Mouse (Mus musculus) ZHBTc4 (cell line): ENCODE results near the gene Hectd1.

Source experiments
- DNase-seq: peaks from one replicate; pipeline ENCODE4 v3.0.0-alpha.2; 2011; ENCODE audit warnings: low read depth, low spot score

Gene Hectd1

DNA sequence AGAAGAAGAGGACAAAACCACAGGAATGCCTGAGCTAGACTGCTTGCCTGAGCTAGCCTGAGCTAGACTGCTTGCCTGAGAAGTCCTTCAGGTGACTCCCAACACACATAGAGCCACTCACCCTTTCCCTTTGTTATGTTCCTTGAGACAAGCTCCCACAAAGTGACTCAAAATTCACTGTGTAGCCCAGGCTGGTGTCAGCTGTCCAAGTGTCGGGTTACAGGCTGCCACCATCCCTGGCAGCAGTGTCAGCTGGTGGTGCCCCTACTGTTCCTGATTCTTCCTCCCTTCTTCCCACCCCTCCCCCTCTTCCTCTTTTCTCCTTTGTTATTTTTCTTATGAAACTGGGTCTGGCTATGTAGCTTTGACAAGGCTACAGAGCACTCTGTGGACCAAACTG is 125.5 kb downstream of the Hectd1 start:
- peak; percentile 43 for DNase-seq

GRCm38 (mm10) chr12:51701723-51702122 is 127.6 kb downstream of the Hectd1 start:
- peak; percentile 85 for DNase-seq

DNA sequence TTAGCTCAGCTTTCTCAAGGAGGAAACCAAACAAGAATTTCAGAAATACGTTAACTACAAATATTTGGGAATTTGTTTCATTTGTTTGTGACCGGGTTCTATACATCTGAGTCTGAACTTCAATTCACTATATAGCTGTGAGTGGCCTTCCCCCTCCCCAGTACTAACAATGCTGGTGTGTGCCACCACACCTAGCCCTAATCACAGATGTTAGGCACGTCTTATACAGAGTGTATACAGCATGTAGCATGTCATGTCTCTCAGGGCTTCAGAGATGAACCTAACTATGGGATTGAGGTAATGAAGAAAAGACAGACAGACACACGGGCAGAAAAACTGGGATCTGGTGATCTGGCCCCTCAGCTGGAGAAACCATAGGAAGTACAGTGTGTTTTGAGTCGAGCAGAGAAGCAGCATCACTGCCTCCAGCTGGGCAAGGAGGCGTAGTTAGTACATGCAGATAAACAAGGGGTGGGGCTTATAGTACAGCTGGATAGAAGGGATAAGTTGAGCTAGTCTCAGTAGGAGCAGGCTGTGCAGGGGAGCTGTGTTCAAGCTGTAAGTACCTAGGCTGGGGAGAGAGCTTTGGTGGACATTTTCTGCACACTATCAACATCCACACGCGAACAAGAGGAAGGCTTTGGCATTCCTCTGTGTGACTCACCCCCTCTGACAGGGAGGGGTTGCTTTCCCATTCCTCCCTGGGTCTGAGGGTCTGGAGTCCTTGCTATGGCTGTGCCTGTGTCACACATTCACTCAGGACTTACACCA is 129.5 kb downstream of the Hectd1 start:
- peak; percentile 49 for DNase-seq

DNA sequence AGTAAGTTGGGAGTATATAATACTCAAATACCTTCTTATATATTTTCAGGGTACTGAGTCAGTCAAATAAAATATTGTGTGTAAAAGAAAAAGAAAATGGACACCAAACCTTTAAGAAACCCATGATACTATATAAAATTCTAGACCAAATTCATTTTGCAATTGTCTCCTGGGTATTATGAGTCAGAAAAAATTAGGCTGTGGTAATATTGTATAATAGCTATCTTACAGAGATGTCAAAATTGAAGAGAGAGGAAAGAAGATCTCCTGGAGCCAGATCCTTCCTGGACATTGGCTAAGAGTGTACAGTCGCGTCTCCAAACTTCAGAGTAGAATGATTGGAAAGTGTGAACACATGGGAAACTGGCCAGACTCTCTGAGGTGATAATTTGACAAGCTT is 133.2 kb downstream of the Hectd1 start:
- no peak for DNase-seq

GRCm38 (mm10) chr12:51694966-51695365 is 134.4 kb downstream of the Hectd1 start:
- DNase-seq = no peak

- no peak for DNase-seq
Observed at GRCm38 (mm10) chr12:51694096-51694495, 135.2 kb downstream of the Hectd1 start.
